Mouse (Mus musculus) megakaryocyte, embryonic 14.5 days (primary cell): Measurements from ENCODE around the gene Hoxc11.

Experiments used
- FLI1 ChIP-seq: IDR thresholded peaks from 2 replicates; pipeline ENCODE4 v1.6.1; 2012; ENCODE audit warnings: low read length, inconsistent platforms, mixed read lengths
- GATA1 ChIP-seq: IDR thresholded peaks from 3 replicates; pipeline ENCODE4 v1.6.1; 2012; ENCODE audit warnings: mixed read lengths, low read length, inconsistent platforms, borderline replicate concordance

GRCm38 (mm10) chr15:102942739-102943467, 11.3 kb upstream of the Hoxc11 start:
- no peak for TF ChIP-seq GATA1
- TF ChIP-seq FLI1, result no peak
